Mouse (Mus musculus): Measurements from ENCODE around the gene Mapkapk2. TPM values are rescaled to one million over a fixed set of nuclear protein-coding genes. Genes with fewer than 3 reads are reported as not detected.
A peak's percentile ranks its signal among the peaks of the same experiment; 100 is the strongest.

The Mapkapk2 gene
- polyA plus RNA-seq, 1 experiment: 87.6 TPM

DNA sequence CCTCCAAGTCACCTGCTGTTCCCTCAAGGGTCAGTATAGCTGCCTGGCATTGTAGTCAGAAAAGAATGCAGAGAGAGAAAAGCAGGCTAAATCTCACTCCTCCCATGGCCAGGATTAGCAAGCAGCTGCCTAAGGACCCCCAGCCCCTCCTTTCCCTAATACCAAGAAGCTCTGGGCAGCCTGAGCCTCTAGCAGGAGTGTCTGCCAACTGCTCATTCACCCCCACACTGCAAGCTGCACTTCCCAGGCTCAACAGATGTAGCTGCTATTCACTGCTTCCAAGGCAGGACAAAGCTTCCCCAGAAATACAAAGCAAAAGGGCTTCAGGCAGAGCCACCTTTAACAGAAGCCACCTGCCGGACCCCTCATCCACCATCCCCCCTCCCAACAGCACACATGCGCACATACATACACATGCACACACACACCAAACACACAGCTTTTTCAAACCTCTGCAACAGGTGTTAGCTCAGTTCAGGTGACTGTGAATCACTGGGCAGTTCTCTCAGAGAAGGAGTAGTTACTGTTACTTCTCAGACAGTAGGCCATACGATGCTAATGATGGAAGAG lies 18.8 kb downstream of the Mapkapk2 start:
- H3K4me3 ChIP-seq (ENCODE audit: insufficient read depth, low read depth, low read length): no peak overlapping the region
- no peak overlapping the region for H3K27ac ChIP-seq (replicated peaks; ENCODE audit: low read depth, low read length)
- H3K4me1 ChIP-seq (ENCODE audit: control insufficient read depth, insufficient read depth, insufficient read length, low read length): peaks cover 75% of the 10 kb centered on the region

GRCm38 (mm10) chr1:131075098-131075791 lies 22.4 kb downstream of the Mapkapk2 start:
- Histone ChIP-seq H3K27ac (replicated peaks; ENCODE audit: low read depth, low read length) (peak overlapping the region; percentile 39; the same call in 1 of the 2 replicates), H3K4me1 (ENCODE audit: control insufficient read depth, insufficient read depth, insufficient read length, low read length) (peaks cover 61% of the 10 kb centered on the region), H3K4me3 (ENCODE audit: insufficient read depth, low read depth, low read length) (no peak overlapping the region)

DNA sequence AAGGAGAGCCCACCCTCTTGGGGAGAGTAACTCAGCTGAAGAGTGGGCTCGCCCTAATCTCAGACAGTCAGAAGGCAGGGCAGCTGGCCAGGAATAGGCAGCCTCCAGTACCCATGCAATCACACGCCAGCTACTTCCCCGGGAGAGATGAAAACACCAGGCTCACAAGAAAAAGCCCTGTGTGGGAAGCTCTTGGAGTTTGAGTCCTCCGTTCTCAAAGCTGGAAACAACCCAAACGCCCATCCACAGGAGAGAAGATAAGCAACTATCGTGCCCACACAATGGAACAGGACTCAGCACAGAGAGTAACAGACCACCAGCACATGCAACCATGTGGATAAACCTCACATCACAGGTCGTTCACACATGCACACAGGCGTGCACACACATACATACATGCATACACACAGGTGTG lies 23.1 kb downstream of the Mapkapk2 start:
- no peak overlapping the region for H3K4me3 ChIP-seq (ENCODE audit: insufficient read depth, low read depth, low read length)
- H3K27ac ChIP-seq (replicated peaks; ENCODE audit: low read depth, low read length): peak overlapping the region; percentile 65
- H3K4me1 ChIP-seq (ENCODE audit: control insufficient read depth, insufficient read depth, insufficient read length, low read length): peaks cover 55% of the 10 kb centered on the region

DNA sequence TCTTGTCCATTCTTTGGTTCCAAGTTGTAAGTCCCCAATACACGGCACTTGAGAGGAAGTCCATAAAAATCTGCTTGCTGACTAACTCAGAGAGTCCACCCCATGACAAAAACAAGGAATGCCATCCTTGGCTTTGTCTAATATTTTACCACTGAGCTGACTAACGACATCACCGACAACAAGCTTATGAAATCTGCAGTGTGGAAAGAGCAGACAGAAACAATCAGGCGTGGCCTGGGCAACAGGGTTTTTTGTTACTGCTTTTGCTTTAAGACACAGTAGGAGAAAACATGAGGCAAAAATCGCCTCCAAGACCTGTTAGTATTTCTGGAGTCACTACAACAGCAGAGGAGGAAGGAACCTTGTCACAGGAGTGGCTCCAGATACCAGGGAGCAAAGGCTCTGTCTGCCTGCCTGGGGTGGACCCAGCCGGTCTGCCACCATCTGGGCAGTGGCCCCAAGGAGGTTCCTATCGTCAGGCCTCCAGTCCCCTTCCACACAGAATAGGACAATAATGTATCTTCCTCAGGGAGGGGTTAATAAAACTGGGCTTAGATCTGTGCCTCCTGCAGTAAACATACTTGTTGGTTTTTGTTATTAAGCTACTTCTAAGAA lies 25.1 kb downstream of the Mapkapk2 start:
- Histone ChIP-seq H3K27ac (replicated peaks; ENCODE audit: low read depth, low read length) (peak overlapping the region; percentile 71), H3K4me3 (ENCODE audit: insufficient read depth, low read depth, low read length) (no peak overlapping the region), H3K4me1 (ENCODE audit: control insufficient read depth, insufficient read depth, insufficient read length, low read length) (peaks cover 56% of the 10 kb centered on the region)

DNA sequence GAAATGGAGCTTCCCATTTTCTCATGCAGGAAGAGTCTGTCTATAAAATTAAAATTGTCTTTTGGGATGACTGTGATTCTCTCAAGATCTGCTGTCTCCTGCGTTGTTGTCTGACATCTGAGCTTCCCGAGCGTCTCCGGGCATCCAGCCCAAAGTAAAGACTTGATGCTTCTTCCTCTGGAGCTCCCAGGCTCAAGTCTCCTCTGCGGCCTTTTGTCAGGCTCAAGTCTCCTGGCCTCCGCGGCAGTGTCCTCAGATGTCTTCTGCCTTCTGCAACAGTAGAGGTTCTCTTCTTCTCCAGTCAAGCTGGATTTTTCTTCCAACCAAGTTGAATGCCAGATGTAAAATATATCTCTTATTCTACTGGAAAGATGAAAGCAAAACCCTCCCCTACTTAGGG lies 28.6 kb downstream of the Mapkapk2 start:
- Histone ChIP-seq H3K27ac (replicated peaks; ENCODE audit: low read depth, low read length) (peak overlapping the region; percentile 61; the same call in 1 of the 2 replicates), H3K4me1 (ENCODE audit: control insufficient read depth, insufficient read depth, insufficient read length, low read length) (peaks cover 46% of the 10 kb centered on the region), H3K4me3 (ENCODE audit: insufficient read depth, low read depth, low read length) (no peak overlapping the region)

- Histone ChIP-seq H3K4me1 (ENCODE audit: control insufficient read depth, insufficient read depth, insufficient read length, low read length) (peaks cover 43% of the 10 kb centered on the region), H3K4me3 (ENCODE audit: insufficient read depth, low read depth, low read length) (no peak overlapping the region), H3K27ac (replicated peaks; ENCODE audit: low read depth, low read length) (peak overlapping the region; percentile 61)
Observed at GRCm38 (mm10) chr1:131068011-131068727, 29.5 kb downstream of the Mapkapk2 start.

- peaks cover 51% of the 10 kb centered on the region for H3K4me1 ChIP-seq (ENCODE audit: control insufficient read depth, insufficient read depth, insufficient read length, low read length)
- no peak overlapping the region for H3K27ac ChIP-seq (replicated peaks; ENCODE audit: low read depth, low read length)
- no peak overlapping the region for H3K4me3 ChIP-seq (ENCODE audit: insufficient read depth, low read depth, low read length)
Observed at GRCm38 (mm10) chr1:131064202-131064601, 33.4 kb downstream of the Mapkapk2 start.

DNA sequence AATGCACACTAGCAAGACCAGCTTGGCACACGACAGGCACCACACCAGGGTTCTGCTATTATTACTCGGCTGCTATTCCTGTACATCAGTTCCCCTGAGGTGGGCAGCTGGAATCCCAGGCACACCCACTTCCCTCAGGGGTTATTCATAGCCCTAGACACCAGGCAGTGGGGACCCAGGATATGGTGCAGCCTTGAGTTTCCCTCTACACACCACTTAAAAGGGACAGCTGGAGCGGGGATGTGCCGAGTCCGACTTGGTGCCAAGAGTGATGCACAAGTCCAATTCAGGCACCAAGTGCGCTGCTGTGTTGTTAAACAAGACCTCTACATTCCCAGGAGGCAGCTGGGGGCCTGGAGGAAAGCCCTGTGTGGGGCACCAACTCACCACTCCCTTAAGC lies 34.8 kb downstream of the Mapkapk2 start:
- Histone ChIP-seq H3K4me3 (ENCODE audit: insufficient read depth, low read depth, low read length) (no peak overlapping the region), H3K4me1 (ENCODE audit: control insufficient read depth, insufficient read depth, insufficient read length, low read length) (peaks cover 41% of the 10 kb centered on the region), H3K27ac (replicated peaks; ENCODE audit: low read depth, low read length) (no peak overlapping the region)

DNA sequence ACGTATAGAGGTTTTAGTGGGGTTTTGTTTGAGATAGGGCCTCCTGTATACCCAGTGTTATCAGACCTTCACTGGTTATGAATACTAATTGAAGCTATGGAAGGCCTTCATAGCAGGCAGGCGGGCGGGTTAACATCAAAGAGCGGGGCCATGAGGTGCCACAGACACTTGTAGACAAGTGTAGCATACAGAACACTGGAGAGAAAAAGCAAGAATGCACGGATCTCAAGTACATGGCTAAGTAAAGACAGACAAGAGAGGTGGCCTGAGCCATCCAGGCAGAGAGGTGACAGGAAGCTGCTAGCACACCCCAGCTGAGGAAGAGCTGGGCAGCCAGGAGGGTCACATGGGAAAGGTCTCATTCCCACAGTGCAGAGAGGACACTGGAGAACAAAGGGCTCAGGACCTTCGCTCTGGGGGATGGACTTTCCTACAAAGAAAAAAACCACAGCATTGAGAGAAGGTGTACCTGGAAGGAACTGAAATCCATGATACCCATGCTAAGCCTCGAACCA lies 35.8 kb downstream of the Mapkapk2 start:
- Histone ChIP-seq H3K4me1 (ENCODE audit: control insufficient read depth, insufficient read depth, insufficient read length, low read length) (peaks cover 34% of the 10 kb centered on the region), H3K4me3 (ENCODE audit: insufficient read depth, low read depth, low read length) (no peak overlapping the region), H3K27ac (replicated peaks; ENCODE audit: low read depth, low read length) (no peak overlapping the region)

- Histone ChIP-seq H3K4me1 (ENCODE audit: control insufficient read depth, insufficient read depth, insufficient read length, low read length) (peaks cover 34% of the 10 kb centered on the region), H3K4me3 (ENCODE audit: insufficient read depth, low read depth, low read length) (no peak overlapping the region), H3K27ac (replicated peaks; ENCODE audit: low read depth, low read length) (no peak overlapping the region)
Observed at GRCm38 (mm10) chr1:131060290-131061253, 37.1 kb downstream of the Mapkapk2 start.

DNA sequence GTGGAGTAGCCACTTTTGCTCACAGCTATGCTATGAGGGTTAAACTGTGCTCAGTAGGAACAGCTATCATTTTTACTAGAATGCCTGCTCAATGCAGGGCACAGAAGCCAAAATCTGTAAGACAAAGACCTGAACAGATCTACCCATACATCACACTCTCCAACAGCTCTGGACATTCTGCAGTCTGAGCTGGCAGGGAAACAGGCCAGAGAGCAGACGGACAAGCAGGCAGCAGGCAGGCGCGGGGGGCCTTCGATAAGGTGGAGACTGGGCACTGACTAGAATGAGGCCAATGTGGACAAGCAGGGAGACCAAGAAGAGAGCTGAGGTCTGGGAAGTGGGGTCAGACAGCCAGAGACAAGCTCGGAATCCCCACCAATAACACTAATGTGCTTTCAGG lies 37.8 kb downstream of the Mapkapk2 start:
- Histone ChIP-seq H3K4me1 (ENCODE audit: control insufficient read depth, insufficient read depth, insufficient read length, low read length) (peaks cover 30% of the 10 kb centered on the region), H3K27ac (replicated peaks; ENCODE audit: low read depth, low read length) (no peak overlapping the region), H3K4me3 (ENCODE audit: insufficient read depth, low read depth, low read length) (no peak overlapping the region)

- H3K4me1 ChIP-seq (ENCODE audit: control insufficient read depth, insufficient read depth, insufficient read length, low read length): peaks cover 28% of the 10 kb centered on the region
- H3K4me3 ChIP-seq (ENCODE audit: insufficient read depth, low read depth, low read length): no peak overlapping the region
- H3K27ac ChIP-seq (replicated peaks; ENCODE audit: low read depth, low read length): no peak overlapping the region
Observed at GRCm38 (mm10) chr1:131059411-131059810, 38.2 kb downstream of the Mapkapk2 start.

DNA sequence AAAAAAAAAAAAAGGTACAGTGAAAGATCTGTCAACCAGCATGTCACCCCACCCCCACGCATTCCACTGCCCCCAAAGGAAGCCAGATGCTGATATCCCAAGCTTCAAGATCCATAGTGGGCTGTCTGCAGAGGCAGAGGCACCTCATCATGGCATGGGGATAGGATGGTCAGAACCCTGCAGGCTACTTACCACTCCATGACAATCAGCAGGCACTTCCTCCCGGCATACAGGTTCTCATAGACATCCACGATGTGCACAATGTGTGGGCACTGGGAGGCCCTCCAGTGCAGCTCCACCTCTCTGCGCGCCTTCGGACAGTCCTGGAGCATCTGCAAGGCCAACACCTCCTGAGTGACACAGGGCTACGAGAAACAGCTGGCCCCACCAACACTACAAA lies 39.2 kb downstream of the Mapkapk2 start:
- H3K4me1 ChIP-seq (ENCODE audit: control insufficient read depth, insufficient read depth, insufficient read length, low read length): peaks cover 21% of the 10 kb centered on the region
- H3K4me3 ChIP-seq (ENCODE audit: insufficient read depth, low read depth, low read length): no peak overlapping the region
- no peak overlapping the region for H3K27ac ChIP-seq (replicated peaks; ENCODE audit: low read depth, low read length)

DNA sequence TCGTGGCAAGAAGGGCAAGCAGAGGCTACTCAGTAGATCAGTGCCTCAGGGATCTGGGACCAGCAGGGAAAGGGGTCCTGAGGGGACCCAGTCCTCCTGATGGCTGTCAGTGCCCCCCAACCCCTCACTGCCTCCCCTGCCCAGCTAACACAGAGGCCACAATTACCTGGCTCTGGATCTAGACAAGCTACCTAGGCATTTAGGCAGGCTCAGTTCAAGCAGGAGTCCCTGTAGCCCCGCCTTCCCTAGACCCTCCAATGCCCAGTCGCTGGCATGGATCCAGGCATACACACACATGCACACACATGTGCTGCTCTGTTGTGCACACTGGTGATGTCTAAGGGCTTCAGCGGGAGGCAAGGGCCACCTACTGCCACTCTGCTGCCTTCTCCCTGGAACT lies 43.4 kb downstream of the Mapkapk2 start:
- H3K4me1 ChIP-seq (ENCODE audit: control insufficient read depth, insufficient read depth, insufficient read length, low read length): no peaks in the 10 kb centered on the region
- H3K4me3 ChIP-seq (ENCODE audit: insufficient read depth, low read depth, low read length): no peak overlapping the region
- no peak overlapping the region for H3K27ac ChIP-seq (replicated peaks; ENCODE audit: low read depth, low read length)
